Mouse (Mus musculus) stomach, embryonic 15.5 days (tissue): ENCODE data around the gene Ttll13. TPM values are rescaled to one million over a fixed set of nuclear protein-coding genes. Genes with fewer than 3 reads are reported as not detected.

Experiments used
- ATAC-seq: fragments of 200-750 bp; cut with Nextera tagmentation; 2 replicates; pipeline ENCODE4 v1.8.0; 2017; ENCODE audit warnings: low read depth, moderate number of reproducible peaks, moderate TSS enrichment; ENCODE audit not compliant: insufficient read depth, low FRiP score
- H3K27ac ChIP-seq: fragments of 300-500 bp; sonication (generic); 2 replicates; pipeline ENCODE4 v1.5.1; 2015; ENCODE audit warnings: mild to moderate bottlenecking, inconsistent platforms
- H3K27me3 ChIP-seq: fragments of 300-500 bp; sonication (generic); replicated peaks from 2 replicates; pipeline ENCODE4 v1.6.1; 2015; ENCODE audit warnings: inconsistent platforms
- H3K36me3 ChIP-seq: fragments of 300-500 bp; sonication (generic); 2 replicates; pipeline ENCODE4 v1.6.1; 2015; ENCODE audit warnings: inconsistent platforms
- H3K4me1 ChIP-seq: fragments of 300-500 bp; sonication (generic); 2 replicates; pipeline ENCODE4 v1.6.1; 2015; ENCODE audit warnings: inconsistent platforms
- H3K4me2 ChIP-seq: fragments of 300-500 bp; sonication (generic); 2 replicates; pipeline ENCODE4 v1.6.1; 2015; ENCODE audit warnings: mild to moderate bottlenecking, inconsistent platforms
- H3K4me3 ChIP-seq: fragments of 300-500 bp; sonication (generic); replicated peaks from 2 replicates; pipeline ENCODE4 v1.5.1; 2015; ENCODE audit warnings: inconsistent platforms
- H3K9ac ChIP-seq: fragments of 300-500 bp; sonication (generic); 2 replicates; pipeline ENCODE4 v1.6.1; 2015; ENCODE audit warnings: inconsistent platforms
- H3K9me3 ChIP-seq: fragments of 300-500 bp; sonication (generic); 2 replicates; pipeline ENCODE4 v1.6.1; 2016; ENCODE audit warnings: inconsistent platforms
- WGBS: fragments of 180-500 bp; shearing (Covaris S2); methylation state at CpG from one replicate; pipeline ENCODE4 v1.1.7; 2015; 5-methylcytosine and 5-hydroxymethylcytosine counted together
- polyA plus RNA-seq: library from polyadenylated mRNA; unstranded; fragments of >200 nt; fragmentation: Nextera tagmentation; extraction: Ambion mirVana; gene quantifications from 2 replicates; pipeline ENCODE4 v1.2.1, GENCODE M21; 2015

Gene Ttll13
- 1.1 and 1.6 TPM in 2 replicates for polyA plus RNA-seq

DNA sequence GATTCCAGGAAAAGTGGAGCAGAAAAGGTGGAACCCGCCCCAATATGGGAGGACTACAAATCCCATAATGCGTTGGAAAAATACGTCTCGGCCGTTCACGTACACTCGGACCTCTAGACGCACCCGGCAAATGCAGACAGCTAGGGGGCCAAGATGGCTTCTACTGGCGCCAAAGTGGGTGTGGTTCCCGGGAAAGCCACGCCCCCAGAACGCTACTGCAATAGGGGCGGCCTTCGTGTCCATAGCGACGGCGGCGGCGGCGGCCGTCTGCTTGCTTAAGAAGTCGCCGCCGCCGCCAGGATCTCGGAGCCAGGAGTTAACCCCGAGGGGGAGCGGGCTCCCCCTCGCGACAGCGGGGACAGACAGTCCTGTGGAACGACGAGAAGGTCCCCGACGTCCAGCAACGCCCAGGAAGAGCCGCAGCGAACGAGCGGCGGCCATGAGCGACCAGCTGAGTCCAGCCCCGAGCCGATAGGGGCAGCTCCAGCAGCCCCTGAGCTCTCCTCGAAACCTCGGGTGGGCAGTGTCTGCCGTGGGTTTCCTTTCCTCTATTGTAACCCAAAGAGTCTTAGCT, at the start of gene Ttll13:
Ttll13 (plus strand) TSS at position 229 of the 574 bp plus-strand sequence.
- Histone ChIP-seq H3K4me1 (no peaks in the 10 kb centered on the region), H3K4me2 (peak within 1 kb of the TSS; percentile 66), H3K9me3 (no peaks in the 10 kb centered on the region), H3K9ac (peak within 1 kb of the TSS; percentile 50), H3K36me3 (no peaks in the 10 kb centered on the region), H3K27ac (peak within 1 kb of the TSS; percentile 83), H3K4me3 (peak within 1 kb of the TSS; percentile 56), H3K27me3 (no peaks in the 10 kb centered on the region)
- WGBS, result under 1% methylated on average over 48 of the region's 48 CpGs
- peak; percentile 97 for ATAC-seq

- WGBS, result 17% methylated on average over 4 of the region's 4 CpGs
- Histone ChIP-seq H3K9ac (no peak overlapping the region), H3K36me3 (no peaks in the 10 kb centered on the region), H3K27ac (peak overlapping the region; percentile 97), H3K4me1 (peaks cover 46% of the 10 kb centered on the region), H3K4me3 (peak overlapping the region; percentile 64; the same call in 1 of the 2 replicates), H3K9me3 (no peaks in the 10 kb centered on the region), H3K4me2 (peak overlapping the region; percentile 81; the same call in 1 of the 2 replicates), H3K27me3 (no peaks in the 10 kb centered on the region)
- ATAC-seq, result no peak
These were observed 48.8 kb upstream of the Ttll13 start for GRCm38 (mm10) chr7:80197371-80197770.

DNA sequence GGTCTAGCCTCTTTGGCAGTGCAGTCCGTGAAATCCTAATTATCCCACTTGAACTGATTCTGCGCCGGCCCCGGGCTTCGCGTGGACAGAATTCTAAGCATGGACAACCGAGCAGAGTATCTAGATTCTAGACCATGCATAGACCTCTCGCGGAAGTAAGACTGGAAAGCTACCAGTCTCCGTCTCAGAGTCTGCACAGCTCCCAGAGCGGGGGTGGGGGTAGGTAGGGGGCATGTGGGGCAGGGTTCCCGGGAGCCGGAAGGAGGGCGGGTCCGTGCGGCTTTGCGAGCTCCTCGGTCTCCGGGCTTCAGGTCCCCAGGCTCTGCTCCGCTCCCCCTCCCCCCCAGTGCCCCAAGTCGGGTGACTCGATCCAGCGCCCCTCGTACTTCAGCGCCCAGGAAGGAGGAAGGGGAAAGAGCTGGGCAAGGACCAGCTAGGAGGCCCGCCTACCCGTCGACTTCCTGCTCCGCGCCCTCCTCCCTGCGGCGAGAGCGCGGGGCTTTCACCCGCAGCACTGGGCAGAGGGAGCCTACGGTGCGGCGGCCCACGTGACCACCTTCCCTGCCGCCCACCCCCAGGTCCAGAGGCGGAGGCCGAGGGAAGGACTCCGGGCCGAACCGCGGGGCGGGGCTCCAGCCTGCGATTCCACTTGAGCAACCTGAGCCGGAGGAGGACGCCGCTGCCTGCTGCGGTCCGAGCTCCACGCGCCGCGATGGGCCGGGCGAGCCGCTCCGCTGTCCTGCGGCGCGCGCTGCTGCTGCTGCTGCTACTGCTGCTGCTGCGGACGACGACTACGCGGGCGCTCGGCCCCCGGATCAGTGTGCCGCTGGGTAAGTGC, 48.0 kb upstream of the Ttll13 start:
- no peaks in the 10 kb centered on the region for H3K27me3 ChIP-seq
- no peaks in the 10 kb centered on the region for H3K36me3 ChIP-seq
- H3K9ac ChIP-seq, result peak overlapping the region; percentile 59
- peak overlapping the region; percentile 97 for H3K27ac ChIP-seq
- ATAC-seq, result peak; percentile 90
- WGBS, result 0% methylated on average over 68 of the region's 74 CpGs
- H3K9me3 ChIP-seq, result no peaks in the 10 kb centered on the region
- H3K4me3 ChIP-seq, result peak overlapping the region; percentile 64
- peak overlapping the region; percentile 81 for H3K4me2 ChIP-seq
- peaks cover 46% of the 10 kb centered on the region for H3K4me1 ChIP-seq

GRCm38 (mm10) chr7:80198863-80199262, 47.3 kb upstream of the Ttll13 start:
- Histone ChIP-seq H3K4me3 (peak overlapping the region; percentile 64), H3K9ac (peak overlapping the region; percentile 59), H3K27ac (peak overlapping the region; percentile 97), H3K27me3 (no peaks in the 10 kb centered on the region), H3K9me3 (no peaks in the 10 kb centered on the region), H3K4me2 (peak overlapping the region; percentile 81), H3K4me1 (peaks cover 50% of the 10 kb centered on the region), H3K36me3 (no peaks in the 10 kb centered on the region)
- no peak for ATAC-seq
- WGBS, result under 1% methylated on average over 11 of the region's 11 CpGs

DNA sequence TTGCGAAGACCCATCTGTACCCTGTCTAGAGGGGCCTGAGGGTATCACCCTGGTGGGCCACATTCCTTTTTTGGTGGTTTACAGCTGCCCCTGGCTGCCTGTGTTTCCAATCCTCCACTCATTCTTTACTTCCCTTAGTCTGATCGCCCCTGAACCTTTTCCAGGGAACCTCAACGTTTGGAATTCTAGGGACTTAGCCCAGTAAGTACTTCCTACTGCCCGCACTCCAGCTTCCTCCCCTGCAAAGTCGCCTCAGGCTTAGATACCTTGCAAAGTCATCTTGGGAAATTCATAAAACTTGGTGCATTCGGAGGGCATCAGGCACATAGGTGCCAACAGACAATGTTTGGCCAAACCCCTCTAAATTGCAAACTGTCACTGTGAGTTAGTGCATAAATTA, 46.9 kb upstream of the Ttll13 start:
- Histone ChIP-seq H3K9ac (peak overlapping the region; percentile 59), H3K9me3 (no peaks in the 10 kb centered on the region), H3K27me3 (no peaks in the 10 kb centered on the region), H3K4me1 (peaks cover 46% of the 10 kb centered on the region), H3K27ac (peak overlapping the region; percentile 97), H3K4me2 (peak overlapping the region; percentile 81), H3K4me3 (peak overlapping the region; percentile 64), H3K36me3 (no peaks in the 10 kb centered on the region)
- WGBS, result 25% methylated on average over 6 of the region's 6 CpGs
- ATAC-seq, result no peak

GRCm38 (mm10) chr7:80199851-80200587, 46.2 kb upstream of the Ttll13 start:
- no peaks in the 10 kb centered on the region for H3K27me3 ChIP-seq
- 0 out of 2 replicates have a peak overlapping the region, but pooled peaks have one; percentile 12 for H3K9ac ChIP-seq
- H3K9me3 ChIP-seq, result no peaks in the 10 kb centered on the region
- H3K36me3 ChIP-seq, result no peaks in the 10 kb centered on the region
- ATAC-seq, result no peak
- WGBS, result 68% methylated on average over 11 of the region's 11 CpGs
- 0 out of 2 replicates have a peak overlapping the region, but pooled peaks have one; percentile 19 for H3K27ac ChIP-seq
- peak overlapping the region; percentile 81 for H3K4me2 ChIP-seq
- H3K4me1 ChIP-seq, result peaks cover 49% of the 10 kb centered on the region
- H3K4me3 ChIP-seq, result peak overlapping the region; percentile 64

- peaks cover 51% of the 10 kb centered on the region for H3K4me1 ChIP-seq
- no peaks in the 10 kb centered on the region for H3K36me3 ChIP-seq
- H3K27me3 ChIP-seq, result no peaks in the 10 kb centered on the region
- H3K4me2 ChIP-seq, result peak overlapping the region; percentile 81; the same call in 1 of the 2 replicates
- no peaks in the 10 kb centered on the region for H3K9me3 ChIP-seq
- H3K4me3 ChIP-seq, result peak overlapping the region; percentile 64; the same call in 1 of the 2 replicates
- H3K27ac ChIP-seq, result no peak overlapping the region
- no peak overlapping the region for H3K9ac ChIP-seq
- ATAC-seq, result no peak
- WGBS, result 75% methylated on average over 6 of the region's 6 CpGs
These were observed 45.6 kb upstream of the Ttll13 start for GRCm38 (mm10) chr7:80200588-80200945.

DNA sequence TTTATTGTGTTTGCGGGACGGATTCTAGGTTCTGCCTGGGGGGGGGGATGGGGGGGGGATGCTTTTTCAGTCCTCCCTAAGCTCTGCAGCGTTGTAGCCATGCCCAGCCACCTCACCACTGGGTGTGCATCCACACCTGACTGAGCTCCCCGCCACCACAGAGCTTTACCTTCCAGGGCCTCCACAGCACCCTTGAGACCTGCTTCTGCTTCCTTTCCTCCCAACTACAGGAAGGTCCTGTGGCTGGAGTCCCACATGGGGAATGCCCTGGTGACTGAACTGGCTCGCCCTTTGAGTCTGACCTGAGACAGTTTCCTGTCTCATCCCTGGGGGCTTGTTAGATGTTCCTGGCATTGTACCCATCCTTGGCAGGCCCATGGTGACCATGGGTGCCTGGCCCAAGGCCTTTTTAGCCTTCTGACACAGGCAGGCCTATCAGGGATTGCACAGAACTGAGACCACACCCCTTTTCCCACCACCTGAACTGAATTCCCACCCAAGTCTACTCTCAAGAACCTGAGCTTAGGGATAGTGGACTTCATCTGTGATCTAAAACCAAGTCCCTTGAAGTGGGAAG, 45.1 kb upstream of the Ttll13 start:
- Histone ChIP-seq H3K4me3 (no peak overlapping the region), H3K4me2 (no peak overlapping the region), H3K9me3 (no peaks in the 10 kb centered on the region), H3K9ac (no peak overlapping the region), H3K4me1 (peaks cover 56% of the 10 kb centered on the region), H3K27me3 (no peaks in the 10 kb centered on the region), H3K36me3 (no peaks in the 10 kb centered on the region), H3K27ac (no peak overlapping the region)
- 87% methylated on average over 5 of the region's 5 CpGs for whole genome bisulfite sequencing
- no peak for ATAC-seq

DNA sequence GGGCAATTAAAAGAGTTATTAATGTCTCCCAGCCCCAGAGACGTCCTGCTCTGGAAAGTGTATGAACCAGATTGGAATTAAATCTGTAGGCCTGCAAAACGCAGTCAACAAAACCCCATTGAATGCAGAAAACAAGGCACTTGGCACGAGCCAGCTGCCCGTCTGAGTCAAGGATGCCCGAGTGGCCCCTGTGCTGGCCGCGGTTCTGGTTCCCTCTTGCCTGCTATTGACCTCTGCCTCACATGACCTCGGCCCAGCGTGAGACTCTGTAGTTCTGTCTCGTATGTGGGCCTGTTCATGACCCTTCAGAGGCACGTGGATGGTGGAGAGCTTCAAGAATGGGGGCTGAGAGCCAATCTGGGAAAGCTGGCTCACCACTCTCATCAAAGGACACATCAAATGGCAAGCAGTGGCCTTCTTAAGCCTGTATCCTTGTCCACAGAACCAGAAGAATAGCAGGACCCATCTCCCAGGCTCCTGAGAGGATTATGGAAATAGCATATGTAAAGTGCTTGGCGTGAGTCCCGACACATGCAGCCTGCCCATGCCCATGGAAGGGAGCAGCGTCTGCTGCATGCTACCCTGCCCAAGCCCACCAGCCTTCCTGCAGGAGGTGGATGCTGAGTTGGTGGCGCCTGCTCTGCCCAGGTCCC, 44.2 kb upstream of the Ttll13 start:
- H3K9ac ChIP-seq, result no peak overlapping the region
- no peaks in the 10 kb centered on the region for H3K27me3 ChIP-seq
- ATAC-seq, result no peak
- no peaks in the 10 kb centered on the region for H3K36me3 ChIP-seq
- H3K4me2 ChIP-seq, result no peak overlapping the region
- H3K27ac ChIP-seq, result 0 out of 2 replicates have a peak overlapping the region, but pooled peaks have one; percentile 16
- H3K4me1 ChIP-seq, result peaks cover 66% of the 10 kb centered on the region
- H3K4me3 ChIP-seq, result no peak overlapping the region
- 89% methylated on average over 15 of the region's 15 CpGs for WGBS
- no peaks in the 10 kb centered on the region for H3K9me3 ChIP-seq

GRCm38 (mm10) chr7:80202961-80203360, 43.2 kb upstream of the Ttll13 start:
- no peak for ATAC-seq
- H3K9me3 ChIP-seq, result no peaks in the 10 kb centered on the region
- no peaks in the 10 kb centered on the region for H3K27me3 ChIP-seq
- H3K36me3 ChIP-seq, result no peaks in the 10 kb centered on the region
- WGBS, result 83% methylated on average over 5 of the region's 5 CpGs
- H3K27ac ChIP-seq, result 0 out of 2 replicates have a peak overlapping the region, but pooled peaks have one; percentile 32
- H3K4me3 ChIP-seq, result no peak overlapping the region
- H3K4me1 ChIP-seq, result peaks cover 75% of the 10 kb centered on the region
- no peak overlapping the region for H3K9ac ChIP-seq
- no peak overlapping the region for H3K4me2 ChIP-seq

DNA sequence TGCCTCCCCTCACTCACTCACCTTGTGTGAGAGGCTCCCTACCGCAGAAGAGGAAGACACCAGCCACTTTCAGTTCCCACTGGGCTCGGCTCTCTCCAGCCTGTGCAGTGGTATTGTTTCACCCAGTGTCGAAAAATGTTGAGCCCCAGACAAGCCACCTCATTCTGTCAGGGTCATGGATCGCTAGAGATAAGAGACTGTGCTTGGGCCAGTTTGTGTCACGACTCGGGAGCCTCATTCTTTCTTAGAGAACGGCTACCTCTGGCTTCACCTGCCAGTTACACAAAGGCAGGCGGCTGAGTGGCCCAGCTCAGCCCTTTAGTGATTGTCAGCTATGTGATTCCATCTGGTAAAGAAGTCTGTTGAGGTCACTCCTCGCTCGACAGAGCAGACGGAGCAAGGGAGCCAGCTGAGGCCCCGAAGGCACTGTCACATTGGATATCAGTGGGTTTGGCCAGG, 42.5 kb upstream of the Ttll13 start:
- no peak overlapping the region for H3K9ac ChIP-seq
- H3K4me3 ChIP-seq, result no peak overlapping the region
- H3K27me3 ChIP-seq, result no peaks in the 10 kb centered on the region
- no peak overlapping the region for H3K4me2 ChIP-seq
- H3K27ac ChIP-seq, result peak overlapping the region; percentile 32; the same call in 1 of the 2 replicates
- WGBS, result 55% methylated on average over 12 of the region's 12 CpGs
- no peaks in the 10 kb centered on the region for H3K9me3 ChIP-seq
- no peaks in the 10 kb centered on the region for H3K36me3 ChIP-seq
- no peak for ATAC-seq
- peaks cover 81% of the 10 kb centered on the region for H3K4me1 ChIP-seq
